Mouse (Mus musculus) CD4-positive, CD25-positive, alpha-beta regulatory T cell, adult 2 months (primary cell): ENCODE results near the gene Jtb.
"Not testable (repeated sequence)": the region's sequence is repeated elsewhere in the genome, so short reads cannot be mapped to it uniquely, and the experiment has no call there.

Experiments
- DNase-seq: peaks from one replicate; pipeline ENCODE4 v3.0.0-alpha.2; 2012; ENCODE audit warnings: low read depth, low spot score

Jtb gene

DNA sequence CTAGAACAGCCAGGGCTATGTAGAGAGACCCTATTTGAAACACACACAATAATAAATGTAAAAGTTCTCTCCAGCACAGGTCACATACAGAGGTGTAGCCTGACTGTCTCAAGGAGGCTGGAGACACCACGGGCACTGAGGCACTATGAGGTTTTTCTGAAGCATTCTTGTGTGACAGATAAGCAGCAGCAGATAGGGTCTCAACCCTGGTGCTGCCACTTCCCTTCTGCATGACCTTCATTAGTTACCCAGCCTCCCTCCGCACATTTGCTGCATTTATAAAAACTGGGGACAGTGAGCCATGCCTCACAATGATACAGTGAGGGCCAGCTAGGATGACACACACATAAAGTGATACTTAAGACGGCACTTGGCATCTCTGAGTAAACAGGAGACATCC is 8.5 kb upstream of the Jtb start:
- no peak for DNase-seq

DNA sequence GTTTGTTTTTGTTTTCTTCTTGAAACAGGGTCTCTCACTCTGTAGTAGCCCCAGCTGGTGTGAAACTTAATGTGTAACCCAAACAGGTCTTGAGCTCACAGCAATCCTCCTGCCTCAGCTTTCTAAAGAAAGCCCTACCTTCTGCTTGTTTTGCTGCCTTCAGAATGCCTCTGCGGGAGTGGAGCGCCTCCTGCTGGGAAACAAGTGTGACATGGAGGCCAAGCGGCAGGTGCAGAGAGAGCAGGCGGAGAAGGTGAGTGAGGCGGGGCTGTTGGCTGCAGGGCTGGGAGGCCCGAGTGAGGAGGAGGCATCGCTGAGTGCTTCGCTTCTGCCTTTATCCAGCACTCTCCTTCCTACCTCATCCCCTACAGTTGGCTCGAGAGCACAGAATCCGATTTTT is 7.1 kb upstream of the Jtb start:
- peak; percentile 31 for DNase-seq

DNA sequence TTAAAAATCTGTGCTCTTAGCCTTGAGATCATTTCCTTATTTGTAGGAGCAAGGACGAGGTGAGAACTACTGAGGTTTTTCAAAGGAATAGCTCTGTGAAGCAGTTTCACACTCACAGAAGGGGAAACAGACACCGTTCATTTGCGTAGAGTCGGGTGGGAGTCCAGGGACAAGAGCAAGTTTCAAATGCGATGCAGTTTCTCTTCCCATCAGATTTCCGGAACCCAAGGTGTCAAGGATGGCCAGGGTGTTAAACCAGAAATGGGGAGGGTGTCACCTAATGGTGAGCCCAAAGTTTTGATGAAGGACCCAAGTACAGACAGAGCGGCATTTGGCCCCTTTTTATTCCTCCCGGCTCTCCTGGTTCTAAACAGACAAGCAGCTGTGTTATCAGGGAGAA is 322 bp upstream of the Jtb start:
- no peak for DNase-seq

DNA sequence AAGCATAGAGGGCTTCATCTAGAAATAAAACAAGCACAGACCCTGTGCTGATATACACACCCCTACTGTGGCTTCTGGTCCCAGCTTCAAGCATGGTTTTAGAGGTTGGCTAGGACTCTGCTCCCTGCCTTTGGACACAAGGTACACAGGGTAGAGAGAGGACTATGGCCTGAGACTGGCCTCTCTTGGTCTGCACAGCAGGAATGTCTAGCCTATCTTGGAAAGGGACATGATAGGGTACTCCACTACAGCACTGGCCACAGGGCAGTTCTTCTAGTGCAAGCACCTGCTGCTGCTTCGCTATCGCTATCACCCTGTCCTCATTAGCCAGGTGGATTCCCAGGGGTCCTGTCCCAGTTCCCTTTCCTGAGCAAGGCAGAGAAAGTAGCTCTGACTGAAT is 9.9 kb downstream of the Jtb start:
- no peak for DNase-seq

DNA sequence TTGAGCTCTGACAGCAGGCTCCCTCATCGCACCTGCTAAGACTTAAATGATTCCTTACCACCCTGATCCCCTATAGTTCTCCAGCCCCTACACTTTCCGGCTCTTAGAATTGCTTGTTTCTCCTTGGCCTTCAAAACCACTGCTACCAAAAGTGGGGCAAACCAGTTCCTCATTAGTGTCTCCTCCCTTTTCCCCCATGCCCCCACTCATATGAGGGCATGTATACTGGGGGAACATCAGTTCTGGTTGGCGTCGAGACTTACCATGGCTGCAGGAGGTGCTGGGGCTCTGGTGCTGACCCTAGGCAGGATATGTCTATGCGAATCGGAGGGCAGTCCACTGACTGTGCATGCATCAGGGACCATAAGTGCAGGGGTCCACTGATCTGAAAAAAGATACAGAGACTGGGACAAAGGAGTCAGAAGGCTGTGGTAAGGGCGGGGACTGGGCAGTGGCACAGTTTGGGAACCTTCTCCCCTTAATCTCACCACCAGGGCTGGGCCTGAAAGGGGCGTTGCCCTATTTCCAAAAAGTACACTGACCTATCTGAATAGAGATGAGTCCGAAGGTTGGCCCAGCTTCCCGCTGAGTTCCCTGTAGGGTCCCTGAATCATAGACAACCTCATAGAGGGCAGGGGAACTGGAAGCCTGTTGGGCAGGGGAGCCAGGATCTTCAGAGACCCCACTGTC is 10.4 kb downstream of the Jtb start:
- DNase-seq, result no peak

DNA sequence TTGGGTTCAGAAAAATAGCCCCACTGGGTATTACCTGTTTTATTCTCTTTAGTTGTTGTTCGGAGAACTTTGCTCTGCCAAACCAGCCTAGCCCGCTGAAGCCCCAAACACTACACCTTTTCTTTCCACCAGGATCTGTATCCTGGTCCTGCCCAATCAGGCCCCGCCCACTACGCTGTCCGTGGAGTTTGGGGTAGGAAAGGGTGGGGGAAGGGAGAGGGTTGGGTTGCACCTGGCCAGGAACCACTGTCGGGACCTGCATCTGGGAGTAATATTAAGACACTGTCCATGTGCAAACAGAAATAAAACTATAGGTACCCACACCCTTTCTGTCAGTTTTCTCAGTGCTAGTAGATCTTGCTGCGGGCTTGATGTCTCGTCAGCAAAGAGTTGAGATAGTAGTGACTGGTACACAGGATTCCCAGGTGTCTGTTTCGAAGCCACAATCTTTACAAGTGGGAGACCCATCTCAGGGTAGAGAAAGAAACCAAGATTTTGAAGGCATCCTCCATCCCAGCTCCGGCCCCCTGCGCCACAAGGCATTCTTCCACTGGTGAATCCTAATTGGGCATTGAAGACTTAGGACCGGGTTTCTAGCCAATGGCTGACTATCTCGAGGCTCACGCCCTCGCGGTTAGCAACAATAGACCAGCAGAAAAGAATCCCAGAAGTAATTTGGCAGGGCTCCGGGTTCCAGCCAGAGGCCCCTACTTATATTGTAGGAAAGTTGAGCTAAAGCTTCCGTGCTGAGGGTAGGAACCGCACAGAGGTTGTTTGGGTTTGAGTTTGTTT is 11.8 kb downstream of the Jtb start, which contains the start of gene Creb3l4:
Gene Creb3l4 (minus strand): TSS at position 529 of the 792 bp plus-strand sequence.
- no peak for DNase-seq

GRCm38 (mm10) chr3:90245406-90245805 is 14.0 kb downstream of the Jtb start:
- peak; percentile 48 for DNase-seq

DNA sequence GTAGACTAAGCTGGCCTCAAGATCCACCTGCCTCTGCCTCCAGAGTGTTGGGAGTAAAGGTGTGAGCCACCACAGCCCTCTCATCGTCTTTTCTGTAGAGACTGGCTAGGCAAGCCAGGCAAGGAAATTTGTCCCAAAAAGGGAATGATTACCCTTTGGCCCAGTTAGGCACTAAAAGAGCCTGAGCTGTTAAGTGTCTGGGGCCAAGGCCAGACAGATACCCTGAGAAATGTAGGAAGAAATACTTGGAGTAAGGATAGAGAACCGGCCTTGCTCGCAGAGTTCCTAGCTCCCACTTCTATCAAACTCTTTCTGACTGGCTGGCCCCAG is 16.2 kb downstream of the Jtb start:
- no peak for DNase-seq

DNA sequence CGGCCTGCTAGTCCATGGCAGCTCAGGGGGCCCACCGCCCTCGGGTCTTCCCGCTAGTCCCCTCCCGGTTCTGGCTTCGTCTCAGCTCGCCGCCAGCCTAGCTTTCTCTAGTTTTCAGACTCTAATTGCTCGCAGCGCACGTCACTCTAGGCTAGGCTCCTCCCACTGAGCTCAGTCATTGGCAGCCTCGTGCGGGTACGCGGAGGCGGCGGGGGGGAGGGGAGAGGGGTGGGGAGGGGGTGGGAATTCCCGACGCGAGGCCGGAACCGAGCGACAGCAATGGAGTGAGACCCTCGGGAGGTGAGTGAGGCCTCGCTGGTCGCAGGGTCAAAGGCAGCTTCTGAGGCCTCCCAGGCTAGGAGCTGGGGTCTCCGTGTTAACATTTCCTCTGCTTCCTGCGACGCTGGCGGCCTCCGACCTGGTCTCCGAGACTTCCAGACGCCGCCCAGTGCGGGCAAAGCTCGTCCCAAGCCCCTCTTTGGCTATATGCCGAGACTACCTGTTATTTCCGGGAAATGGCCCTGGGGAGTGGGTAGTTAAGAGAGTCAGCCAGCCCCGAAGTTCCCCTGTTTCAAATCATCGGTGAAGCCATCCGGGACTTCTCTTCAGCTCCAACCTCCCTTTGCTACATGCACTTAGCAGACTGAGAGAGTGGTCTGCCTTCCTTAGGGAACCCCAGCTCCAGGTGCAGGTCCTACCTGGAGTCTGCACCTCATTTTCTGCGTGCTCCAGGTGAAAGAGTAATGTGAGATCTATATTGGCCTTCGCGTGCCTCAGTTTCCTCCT is 16.8 kb downstream of the Jtb start, which contains the start of gene Slc39a1:
Gene Slc39a1 (plus strand): TSS at position 213 of the 786 bp plus-strand sequence.
- DNase-seq, result peak; percentile 95

- peak; percentile 37 for DNase-seq
Measured at GRCm38 (mm10) chr3:90248746-90249100, 17.3 kb downstream of the Jtb start.

GRCm38 (mm10) chr3:90250791-90251190 is 19.4 kb downstream of the Jtb start:
- no peak for DNase-seq

DNA sequence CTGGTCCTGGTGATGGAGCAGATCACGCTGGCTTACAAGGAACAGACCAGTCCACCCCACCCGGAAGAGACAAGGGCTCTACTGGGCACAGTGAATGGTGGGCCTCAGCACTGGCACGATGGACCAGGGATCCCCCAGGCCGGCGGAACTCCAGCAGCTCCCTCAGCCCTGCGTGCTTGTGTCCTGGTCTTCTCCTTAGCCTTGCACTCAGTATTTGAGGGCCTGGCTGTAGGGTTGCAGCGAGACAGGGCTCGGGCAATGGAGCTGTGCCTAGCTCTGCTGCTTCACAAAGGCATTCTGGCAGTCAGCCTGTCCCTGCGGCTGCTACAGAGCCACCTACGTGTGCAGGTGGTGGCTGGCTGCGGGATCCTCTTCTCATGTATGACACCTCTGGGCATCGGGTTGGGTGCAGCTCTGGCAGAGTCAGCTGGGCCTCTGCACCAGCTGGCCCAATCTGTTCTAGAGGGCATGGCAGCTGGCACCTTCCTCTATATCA is 20.4 kb downstream of the Jtb start:
- DNase-seq, result not testable (repeated sequence)

DNA sequence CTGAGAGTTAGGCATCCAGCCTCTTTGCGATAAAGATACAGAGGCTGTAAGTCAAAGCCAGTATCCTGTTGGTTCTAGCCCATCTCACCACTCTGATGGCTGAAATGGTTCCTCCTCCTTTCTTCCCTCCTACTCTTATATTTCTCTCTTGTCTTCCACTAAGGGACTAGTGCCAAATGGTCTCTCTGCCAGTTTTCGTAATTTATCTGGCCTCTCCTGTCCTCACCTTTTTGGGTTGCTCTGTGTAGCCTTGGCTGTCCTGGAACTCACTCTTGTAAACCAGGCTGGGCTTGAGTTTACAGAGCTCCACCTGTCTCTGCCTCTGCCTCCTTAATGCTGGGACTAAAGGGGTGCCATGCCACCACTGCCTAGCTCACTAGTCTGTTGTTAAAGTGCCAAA is 21.3 kb downstream of the Jtb start:
- not testable (repeated sequence) for DNase-seq

DNA sequence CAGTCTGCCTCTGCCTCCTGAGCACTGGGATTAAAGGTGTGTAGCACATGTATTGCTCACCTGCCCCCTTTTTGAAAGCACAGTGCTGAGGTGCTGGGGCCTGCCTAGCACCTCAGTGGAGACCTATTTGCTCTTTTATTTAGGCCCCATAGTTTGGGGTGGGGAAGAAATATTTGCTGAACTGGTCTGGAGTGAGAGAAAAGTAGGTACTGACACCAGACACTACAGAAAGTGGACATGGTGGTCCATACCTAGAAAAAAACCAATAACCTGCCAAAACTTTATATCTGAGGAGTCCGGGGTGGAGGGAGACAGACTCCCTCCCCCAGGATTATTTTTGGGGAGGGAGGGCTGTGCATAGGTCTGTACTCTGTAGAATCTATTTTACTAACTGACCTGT is 21.8 kb downstream of the Jtb start:
- DNase-seq, result not testable (repeated sequence)

DNA sequence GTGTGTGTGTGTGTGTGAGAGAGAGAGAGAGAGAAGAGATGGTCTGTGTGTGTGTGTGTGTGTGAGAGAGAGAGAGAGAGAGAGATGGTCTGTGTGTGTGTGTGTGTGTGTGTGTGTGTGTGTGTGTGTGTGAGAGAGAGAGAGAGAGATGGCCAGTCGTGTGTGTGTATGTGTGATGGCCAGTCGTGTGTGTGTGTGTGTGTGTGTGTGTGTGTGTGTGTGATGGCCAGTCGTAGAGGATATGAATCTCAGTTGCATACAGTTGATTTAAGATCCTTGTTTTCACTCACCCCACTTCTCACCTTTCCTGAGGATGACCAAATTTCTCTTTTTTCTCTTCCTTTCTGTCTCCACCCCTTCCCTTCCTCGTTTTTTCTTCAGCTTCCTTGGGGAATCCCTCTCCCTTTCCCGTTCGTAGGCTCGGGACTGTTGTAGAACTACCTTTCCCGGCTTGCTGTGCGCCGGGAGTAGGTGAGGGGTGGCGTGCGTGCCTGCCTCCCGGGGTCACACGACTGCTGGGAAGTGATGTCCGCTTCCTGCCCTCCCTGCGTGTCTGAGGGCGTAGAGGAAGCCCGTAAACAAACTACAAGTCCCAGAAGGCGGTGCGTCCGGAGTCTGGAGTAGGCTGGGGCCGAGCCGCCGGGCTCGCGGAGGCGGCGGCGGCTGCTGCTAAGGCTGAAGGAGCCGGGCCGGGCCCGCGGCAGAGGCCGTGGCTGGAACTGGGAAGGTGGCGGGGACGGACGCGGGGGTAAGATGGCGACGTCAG is 22.4 kb downstream of the Jtb start, which contains the start of gene Crtc2:
Gene Crtc2 (plus strand): TSS at position 511 of the 766 bp plus-strand sequence.
- peak; percentile 94 for DNase-seq

GRCm38 (mm10) chr3:90254419-90255193 is 23.2 kb downstream of the Jtb start:
- peak; percentile 40 for DNase-seq

GRCm38 (mm10) chr3:90255194-90255565 is 23.8 kb downstream of the Jtb start:
- DNase-seq, result no peak

DNA sequence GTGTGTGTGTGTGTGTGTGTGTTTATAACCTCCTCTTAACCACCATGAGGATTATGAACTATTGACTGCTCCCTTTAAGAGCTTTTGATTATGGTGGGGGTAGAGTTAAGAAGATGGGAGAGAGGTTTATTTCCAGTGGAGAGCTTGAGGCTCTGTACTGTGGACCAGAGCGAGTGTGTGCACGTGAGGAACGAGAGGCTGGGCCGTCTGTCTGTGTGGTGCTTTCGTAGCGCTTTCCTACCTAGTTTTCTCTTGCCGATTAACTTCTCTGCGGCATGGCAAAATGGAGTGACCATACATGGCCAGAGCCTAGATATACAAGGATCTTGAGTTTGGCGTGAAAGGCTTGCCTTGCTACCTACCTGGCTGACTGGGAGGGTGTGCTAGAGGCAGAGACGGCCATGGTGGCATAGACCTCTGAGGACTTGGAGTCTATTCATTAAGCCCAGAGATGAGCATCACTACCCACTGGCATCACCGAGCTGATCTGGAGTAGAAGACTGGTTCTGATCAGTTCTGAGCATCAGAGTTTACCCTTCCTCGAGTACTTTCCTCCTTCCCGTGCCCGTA is 24.5 kb downstream of the Jtb start:
- no peak for DNase-seq

DNA sequence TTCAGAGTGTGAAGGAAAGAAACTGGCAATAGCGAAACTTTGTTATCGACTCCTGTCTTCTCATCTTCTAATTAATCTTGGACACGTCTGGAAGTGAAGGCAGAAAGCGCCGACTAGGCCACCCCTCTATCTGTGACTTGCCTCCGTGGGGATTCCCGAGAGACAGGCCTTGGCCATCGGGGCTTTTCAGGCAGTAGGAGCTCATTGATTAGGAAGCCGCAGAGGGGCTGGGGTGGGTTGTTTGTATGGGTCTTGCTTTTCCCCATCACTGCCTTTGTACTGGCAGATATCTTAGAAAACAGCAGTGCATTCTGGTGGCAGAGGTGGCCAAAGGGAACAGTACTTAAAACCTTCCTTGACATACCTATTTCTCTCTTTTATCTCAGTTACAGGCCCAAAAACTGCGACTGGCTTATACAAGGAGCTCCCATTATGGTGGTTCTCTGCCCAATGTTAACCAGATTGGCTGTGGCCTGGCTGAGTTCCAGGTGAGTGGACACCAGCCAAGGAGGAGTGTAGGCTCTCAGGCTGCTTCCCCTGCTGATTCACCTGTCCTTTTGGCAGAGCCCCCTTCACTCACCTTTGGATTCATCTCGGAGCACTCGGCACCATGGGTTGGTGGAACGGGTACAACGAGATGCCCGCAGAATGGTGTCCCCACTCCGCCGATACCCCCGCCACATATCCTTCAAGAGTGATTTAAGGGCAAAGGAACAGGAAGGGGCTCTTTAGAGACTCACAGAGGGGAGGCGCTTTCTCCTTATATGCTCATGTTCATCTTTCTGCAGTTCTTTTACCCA is 25.5 kb downstream of the Jtb start:
- DNase-seq, result no peak
